Mouse (Mus musculus): ENCODE measurements around the gene Slco1a5.
"Not testable (repeated sequence)": the region's sequence is repeated elsewhere in the genome, so short reads cannot be mapped to it uniquely, and the experiment has no call there.

The Slco1a5 gene

DNA sequence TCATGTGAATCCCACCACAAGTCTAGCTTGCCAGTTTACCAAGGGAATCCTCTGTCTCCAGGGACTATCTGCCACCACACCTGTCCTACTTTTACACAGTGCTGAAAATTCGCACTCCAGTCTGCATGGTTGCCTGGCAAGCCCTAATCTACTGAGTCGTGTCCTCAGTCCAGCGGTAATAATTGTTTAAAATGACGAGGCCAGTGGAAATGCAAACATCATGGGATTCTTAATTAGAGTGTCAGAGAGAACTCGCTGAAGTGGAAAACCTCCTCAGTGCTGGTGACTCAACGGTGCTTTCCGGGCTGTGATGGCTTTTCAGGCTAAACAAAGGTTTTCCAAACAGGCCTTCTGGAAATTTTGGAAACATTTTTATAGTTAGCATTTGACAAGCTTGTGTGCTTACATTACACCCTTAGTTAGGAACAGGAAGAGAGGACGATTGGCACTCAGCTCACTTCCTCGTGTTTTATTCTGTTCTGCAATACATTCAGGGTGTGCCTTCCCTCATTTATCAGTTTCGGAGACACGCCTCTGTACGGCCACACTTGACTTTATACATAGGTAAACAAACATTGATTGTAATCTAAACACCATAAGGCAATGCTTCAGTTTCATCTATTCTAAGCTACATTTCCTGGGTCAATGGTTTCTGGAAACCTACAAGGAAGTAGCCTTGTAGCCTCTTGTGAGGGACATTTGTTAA lies 33.2 kb downstream of the Slco1a5 start:
- DNase-seq (ENCODE audit: low spot score), result no peak

DNA sequence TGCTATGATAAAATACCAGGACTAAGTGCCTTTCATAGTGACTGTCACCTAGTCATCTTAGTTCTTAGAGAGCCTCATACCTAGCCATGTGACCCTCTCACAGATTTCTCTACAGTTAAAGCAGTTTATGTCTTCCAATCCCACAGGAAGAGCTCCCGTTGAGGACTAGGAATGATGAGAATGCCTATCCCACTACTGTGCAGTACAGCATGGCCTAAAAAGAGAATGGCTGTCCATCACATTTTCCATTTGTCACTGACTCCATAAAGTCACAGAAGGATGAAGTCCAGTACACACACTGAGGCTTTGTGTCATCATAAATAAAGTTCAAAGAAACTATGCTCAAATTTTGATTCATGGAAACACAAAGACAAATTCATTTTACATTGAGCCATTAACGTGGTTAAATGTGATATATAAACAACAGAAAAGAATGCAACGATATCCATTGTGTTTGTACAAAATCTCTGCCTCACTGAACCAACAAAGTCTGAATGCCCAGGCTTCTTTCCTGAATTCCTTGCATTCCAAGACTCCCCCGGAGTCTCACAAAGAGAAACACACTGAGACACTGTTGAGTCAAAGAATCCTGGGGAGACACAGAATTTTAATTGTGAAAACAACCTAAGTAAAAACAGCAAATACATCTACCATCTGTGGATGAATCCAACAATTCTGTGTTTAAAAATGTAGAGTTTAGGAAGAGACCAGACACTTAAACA lies 46.9 kb downstream of the Slco1a5 start:
- no peak for DNase-seq (ENCODE audit: low spot score)

- not testable (repeated sequence) for DNase-seq (ENCODE audit: low spot score)
These were observed 72.0 kb downstream of the Slco1a5 start for GRCm38 (mm10) chr6:142250738-142251307.

GRCm38 (mm10) chr6:142245065-142245464 lies 77.7 kb downstream of the Slco1a5 start:
- DNase-seq (ENCODE audit: low spot score), result no peak

- no peak for DNase-seq (ENCODE audit: low spot score)
These were observed 83.3 kb downstream of the Slco1a5 start for GRCm38 (mm10) chr6:142239468-142239867.

GRCm38 (mm10) chr6:142220138-142220537 lies 102.6 kb downstream of the Slco1a5 start:
- no peak for DNase-seq (ENCODE audit: low spot score)

DNA sequence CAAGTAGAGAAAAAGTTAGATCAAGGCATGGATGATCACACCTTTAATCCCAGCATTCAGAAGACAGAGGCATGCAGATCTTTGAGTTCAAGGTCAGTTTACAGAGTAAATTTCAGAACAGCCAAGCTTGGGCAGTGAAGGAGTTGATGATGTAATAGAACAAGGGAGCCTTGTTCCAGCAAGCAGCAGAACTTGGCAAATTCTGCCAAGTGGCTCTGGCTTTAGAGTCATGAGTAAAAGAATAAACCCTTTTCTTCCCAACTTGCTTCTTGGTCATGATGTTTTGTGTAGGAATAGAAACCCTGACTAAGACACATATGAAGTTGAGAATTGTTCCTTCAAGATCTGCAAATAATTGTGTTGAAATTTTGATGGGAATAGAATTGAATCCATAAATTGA lies 111.0 kb downstream of the Slco1a5 start:
- no peak for DNase-seq (ENCODE audit: low spot score)

DNA sequence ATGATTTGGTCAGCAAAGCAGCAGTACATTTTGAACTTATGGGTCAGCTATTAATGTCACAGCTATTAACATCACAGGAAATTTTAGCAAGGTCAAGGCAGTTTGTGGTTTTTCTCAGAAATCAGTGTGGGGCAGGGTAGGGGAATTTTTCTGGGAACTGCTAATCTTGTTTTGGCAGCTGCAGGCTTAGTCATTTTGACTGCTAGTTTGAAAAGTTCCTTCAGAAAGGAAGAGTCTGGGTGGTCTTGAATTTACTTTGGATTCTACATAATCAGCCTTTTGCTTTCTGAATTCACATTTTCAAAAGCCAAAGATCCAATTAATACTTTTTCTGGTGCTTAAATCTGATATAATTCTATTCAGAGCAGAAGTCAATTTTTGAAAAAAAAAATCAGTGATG lies 113.0 kb downstream of the Slco1a5 start:
- no peak for DNase-seq (ENCODE audit: low spot score)

DNA sequence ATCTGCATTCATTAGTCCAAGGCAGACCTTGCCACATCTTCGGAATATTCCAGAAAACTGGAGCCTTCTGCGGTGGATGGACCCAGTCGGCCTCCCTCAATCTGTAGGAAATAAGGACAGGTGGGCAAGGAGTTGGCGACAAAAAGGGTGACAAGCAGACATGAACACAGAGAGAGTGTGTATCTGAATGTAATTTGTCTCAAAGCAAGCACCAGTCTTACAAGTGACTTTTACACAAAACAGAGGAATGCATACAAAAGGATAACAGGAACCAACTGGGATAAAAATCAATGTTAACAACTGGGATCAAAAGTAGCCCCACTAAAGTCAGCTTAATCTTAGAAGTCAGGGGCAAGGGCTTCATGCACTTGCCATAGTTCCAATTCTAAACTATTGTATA lies 114.4 kb downstream of the Slco1a5 start, which contains the start of gene Slco1a6:
Gene Slco1a6, minus strand, starts transcription at position 101 of the 400 bp plus-strand sequence.
- DNase-seq (ENCODE audit: low spot score), result no peak

- no peak for DNase-seq (ENCODE audit: low spot score)
These were observed 122.3 kb downstream of the Slco1a5 start for GRCm38 (mm10) chr6:142200524-142200923.

DNA sequence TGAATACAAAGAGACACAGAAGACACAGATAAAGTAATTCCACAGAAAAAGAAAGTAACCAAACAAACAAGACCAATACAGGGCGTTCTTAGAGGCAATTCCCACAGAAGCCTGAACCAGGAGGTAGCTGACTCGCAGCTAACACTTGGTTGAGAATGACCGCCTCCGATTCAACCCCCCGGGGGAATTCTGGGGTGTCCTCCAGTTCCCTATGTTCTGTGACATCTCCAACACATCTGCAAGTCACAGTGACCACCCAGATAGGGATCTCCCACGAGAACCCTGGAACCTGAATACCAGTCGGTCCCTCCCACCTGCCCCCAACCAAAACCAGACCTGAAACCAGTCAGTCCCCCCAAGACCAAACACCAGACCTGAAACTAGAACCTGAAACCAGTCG lies 128.5 kb downstream of the Slco1a5 start:
- no peak for DNase-seq (ENCODE audit: low spot score)

- DNase-seq (ENCODE audit: low spot score), result no peak
These were observed 130.8 kb downstream of the Slco1a5 start for GRCm38 (mm10) chr6:142191962-142192361.

- no peak for DNase-seq (ENCODE audit: low spot score)
These were observed 135.4 kb downstream of the Slco1a5 start for GRCm38 (mm10) chr6:142187426-142187825.

DNA sequence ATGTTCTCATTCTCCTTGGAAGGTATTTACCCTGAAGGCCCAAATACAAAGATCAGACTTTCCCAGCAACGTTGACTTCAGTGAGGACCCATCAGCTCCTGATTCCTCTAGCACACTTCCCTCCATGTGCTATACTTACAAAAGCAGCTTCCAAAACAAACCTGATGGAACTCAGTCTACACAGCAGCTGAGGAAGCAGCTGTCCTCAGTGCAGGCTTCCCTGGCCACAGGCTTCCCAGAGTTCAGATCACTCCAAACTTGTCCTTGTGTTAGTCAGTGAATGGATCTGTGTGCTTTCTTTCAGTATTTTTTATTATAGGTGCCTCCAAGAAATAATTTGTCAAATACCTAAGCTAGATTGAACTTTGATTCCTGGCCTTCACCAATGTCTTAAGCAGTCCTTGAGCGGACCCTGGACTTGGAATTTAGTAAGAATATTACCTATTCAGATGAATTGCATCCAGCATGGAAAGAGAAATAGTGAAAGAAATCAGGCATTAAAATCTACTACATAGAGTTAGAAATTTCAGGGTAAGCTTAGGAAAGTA lies 136.8 kb downstream of the Slco1a5 start:
- DNase-seq (ENCODE audit: low spot score), result no peak

All from spleen, adult 12 weeks (tissue).